Mouse (Mus musculus) layer of hippocampus, postnatal 36 days (tissue): ENCODE measurements around the gene Olfr1386. TPM values are rescaled to one million over a fixed set of nuclear protein-coding genes. Genes with fewer than 3 reads are reported as not detected.
A peak's percentile ranks its signal among the peaks of the same experiment; 100 is the strongest.
"Not testable (repeated sequence)": the region's sequence is repeated elsewhere in the genome, so short reads cannot be mapped to it uniquely, and the experiment has no call there.

ENCODE experiments used
- DNase-seq, 2 experiments: peaks; one replicate each; pipeline ENCODE4 v3.0.0; 2022
- total RNA-seq, 2 experiments: library from RNA; stranded (reverse); gene quantifications; 2 replicates each; pipeline ENCODE4 v1.2.3; 2021

The Olfr1386 gene
- not detected for total RNA-seq

DNA sequence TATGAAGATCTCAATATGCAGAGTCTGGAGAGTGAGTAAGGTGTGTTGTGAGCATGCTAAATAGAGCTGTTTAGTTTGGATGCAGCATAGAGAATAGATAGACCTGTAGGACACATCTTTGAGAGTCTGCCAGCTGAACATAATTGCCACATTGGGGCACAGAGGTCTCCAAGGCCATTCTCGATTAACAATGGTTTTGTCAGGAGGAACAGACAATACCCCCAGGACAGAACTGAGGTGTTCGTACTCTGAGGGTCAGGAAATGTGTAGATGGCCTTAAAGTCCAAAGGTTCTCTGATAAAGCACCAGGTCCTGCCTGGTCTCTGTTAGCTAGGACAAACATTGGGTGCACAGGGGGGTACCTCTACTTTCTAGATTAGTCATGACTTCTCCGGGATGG is at the start of gene Olfr1386:
TSS of gene Olfr1386 (plus strand) at position 301 of the 400 bp plus-strand sequence.
- not testable (repeated sequence) for DNase-seq

DNA sequence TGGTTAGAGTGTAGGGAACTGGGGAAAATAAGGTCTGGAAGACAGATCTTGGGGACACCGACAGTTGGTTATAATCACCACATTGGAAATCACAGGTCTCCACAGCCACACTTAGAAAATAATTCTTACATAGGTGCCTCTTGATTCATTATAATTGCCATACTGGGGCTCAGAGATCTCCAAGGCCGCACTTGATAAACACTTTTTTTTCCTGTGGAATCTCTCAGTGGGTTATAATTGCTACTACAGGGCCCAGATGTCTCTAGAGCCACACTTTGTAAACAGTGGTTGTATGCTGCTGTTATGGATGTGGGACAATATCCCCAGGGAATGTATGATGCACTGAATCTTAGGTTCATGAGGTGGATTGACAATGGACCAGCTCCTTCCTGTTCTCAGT is 42.1 kb upstream of the Olfr1386 start, which contains the start of gene Olfr1389:
TSS of gene Olfr1389 (plus strand) at position 301 of the 400 bp plus-strand sequence.
- no peak for DNase-seq

DNA sequence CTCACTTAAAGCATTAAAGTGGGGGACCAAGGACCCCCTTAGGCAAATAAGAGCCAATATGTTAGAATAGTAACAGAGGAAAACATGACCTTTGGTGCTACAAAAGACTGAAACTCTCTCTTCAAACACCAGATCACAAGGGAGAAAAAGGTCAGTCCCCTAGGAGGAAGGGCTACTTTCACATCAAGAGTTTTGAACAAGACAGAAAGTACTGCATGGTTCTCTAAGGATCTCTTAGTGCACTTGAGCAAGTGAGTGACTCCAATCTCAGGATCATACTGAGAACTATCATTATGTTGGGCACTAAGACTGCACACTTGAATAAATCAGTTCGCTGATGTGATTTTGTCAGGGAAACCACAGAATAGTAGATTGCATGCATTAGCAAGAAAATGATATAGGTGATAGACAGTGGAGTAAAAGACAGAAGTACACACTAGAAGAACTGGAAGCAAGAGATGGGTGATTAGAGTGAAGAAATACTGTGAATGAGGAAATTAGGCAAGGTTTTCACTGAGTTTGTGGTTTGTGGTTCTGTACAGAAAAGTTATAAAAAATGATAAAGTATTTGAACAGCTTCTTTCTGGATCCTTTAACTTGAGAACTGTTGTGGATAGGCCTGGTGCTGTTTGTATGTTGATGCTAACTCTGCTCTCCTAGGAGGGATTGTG is 39.5 kb upstream of the Olfr1386 start:
- DNase-seq = no peak

DNA sequence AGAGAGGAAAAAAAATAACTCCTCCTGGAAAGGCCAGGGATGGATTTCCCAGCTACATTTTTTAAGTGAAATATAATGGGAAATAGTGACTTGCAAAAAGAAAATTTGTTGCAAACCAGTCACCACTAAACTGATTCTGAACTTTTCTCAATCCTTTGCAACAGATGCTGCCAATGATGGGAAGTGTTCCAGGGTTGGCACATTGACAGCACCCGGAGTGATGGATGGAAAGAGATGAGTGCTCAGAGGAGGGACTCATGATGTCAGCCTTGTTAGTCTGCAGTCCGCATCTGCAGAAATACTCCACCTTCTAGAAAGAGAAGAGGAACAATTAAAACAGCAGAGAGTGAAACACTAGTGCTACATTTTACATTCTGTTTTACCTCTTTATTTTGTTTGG is 35.2 kb upstream of the Olfr1386 start:
- DNase-seq = peak; percentile 9 to 24

DNA sequence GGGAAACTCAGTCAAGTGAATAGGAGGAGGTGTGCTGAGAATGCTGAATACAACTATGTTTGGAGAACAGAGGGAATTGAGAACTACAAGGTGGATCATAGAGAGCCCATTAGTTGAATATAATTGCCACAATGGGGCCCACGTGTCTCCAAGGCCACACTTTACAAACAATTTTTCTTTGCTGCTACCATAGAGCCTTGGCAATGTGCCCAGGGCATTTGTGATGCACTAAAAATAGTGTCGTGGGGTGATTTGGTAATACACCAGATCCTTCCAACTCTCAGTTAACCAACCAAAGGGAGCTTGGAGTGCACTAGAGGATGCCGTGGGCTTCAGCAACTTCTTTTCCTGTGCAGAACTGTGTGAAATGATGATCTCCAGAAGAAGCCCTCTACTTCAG is 28.4 kb upstream of the Olfr1386 start, which contains the start of gene Olfr1388:
TSS of gene Olfr1388 (plus strand) at position 214 of the 400 bp plus-strand sequence.
- no peak for DNase-seq

DNA sequence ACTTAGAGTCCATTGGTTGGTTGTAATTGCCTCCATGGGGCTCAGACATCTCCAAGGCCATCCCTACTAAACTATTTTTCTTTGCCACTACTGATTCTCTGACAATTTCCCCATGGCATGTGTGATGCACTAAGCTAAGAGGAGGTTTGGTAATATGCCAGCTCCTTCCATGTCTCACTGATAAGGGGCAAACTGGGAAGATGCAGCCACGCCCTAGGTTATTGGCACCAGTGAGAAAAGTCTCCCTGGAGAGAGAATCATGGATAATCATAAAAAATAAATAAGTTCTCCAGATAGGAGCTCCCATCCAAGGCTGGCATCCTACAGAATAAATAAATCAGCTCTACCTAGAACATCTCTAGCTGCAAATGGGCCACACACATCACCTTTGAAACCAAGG is 9.8 kb upstream of the Olfr1386 start, which contains the start of gene Olfr1387:
TSS of gene Olfr1387 (plus strand) at position 301 of the 400 bp plus-strand sequence.
- DNase-seq = no peak

DNA sequence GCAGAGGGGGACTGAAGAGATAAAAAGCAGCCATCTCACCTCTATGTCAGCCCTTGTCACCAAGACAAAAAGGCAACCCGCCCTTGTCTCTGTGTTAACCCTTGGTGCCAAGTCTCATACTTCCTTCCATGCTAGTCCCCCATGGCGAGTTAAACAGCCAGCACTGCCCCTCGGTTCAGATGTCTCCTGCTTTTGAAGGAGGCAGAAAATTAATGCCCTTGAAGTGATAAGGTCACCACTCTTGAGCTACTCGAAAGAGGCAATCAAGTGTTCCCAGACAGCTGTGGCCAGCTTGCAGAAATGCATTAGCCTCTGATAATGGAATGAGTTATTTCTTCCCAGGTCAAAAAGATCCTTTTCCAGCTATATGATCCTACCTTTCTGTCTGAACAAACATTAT is 21.1 kb downstream of the Olfr1386 start:
- DNase-seq = no peak

DNA sequence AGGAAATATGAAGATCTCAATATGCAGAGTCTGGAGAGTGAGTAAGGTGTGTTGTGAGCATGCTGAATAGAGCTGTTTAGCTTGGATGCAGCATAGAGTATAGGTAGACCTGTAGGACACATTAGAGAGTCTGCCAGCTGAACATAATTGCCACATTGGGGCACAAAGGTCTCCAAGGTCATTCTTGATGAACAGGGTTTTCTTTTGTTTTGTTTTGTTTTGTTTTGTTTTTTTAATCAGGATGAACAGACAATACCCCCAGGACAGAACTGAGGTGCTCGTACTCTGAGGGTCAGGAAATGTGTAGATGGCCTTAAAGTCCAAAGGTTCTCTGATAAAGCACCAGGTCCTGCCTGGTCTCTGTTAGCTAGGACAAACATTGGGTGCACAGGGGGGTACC is 23.9 kb downstream of the Olfr1386 start, which contains the start of gene Olfr1385:
TSS of gene Olfr1385 (plus strand) at position 301 of the 400 bp plus-strand sequence.
- not testable (repeated sequence) for DNase-seq

DNA sequence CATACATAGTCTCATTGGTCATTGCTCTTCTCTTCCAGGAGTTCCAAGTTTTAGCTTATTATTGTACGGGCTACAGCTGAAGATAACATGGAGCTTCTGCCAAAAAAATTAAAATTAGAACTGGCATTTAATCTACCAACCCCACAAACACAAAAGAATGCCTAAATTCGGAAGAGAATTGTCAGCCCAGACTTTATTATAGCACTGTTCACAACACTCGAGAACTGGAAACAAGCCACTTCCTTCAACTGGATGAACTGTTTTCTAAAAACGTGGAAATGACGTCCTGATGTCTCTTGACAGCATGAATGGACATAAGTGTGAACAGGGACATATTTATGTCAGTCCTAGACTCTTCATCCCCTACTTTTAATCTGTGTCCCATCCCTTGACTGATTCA is 53.2 kb downstream of the Olfr1386 start:
- DNase-seq = no peak

DNA sequence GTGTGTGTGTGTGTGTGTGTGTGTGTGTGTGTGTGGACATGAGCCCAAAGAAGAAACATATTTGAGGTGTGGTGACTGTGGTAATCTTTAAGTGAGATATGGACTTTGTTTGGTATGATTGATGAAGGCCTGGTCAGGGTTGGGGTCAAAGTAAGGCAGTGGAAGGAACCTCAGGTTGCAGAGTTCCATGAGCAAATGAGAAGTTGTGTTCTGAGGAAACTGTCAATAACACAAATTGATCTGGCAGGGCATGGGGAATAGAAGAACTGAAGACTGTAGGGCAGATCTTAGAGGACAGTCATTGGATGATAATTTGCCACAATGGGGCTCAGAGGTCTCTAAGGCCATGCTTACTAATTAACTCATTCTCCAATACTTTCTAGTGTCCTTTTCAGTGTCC is 54.5 kb downstream of the Olfr1386 start, which contains the start of gene Olfr1383:
TSS of gene Olfr1383 (plus strand) at position 301 of the 400 bp plus-strand sequence.
- DNase-seq = no peak

Other genes with a start within 250 kb of the Olfr1386 start
- gene Mgat1, start 220.9 kb upstream of the Olfr1386 start, total RNA-seq = 10 to 100 TPM; 52.0 to 54.4 TPM
- gene Olfr1393, start 186.7 kb upstream of the Olfr1386 start, total RNA-seq = not detected
- not detected for gene Olfr1392, start 179.8 kb upstream of the Olfr1386 start, total RNA-seq
- gene Olfr10, start 160.3 kb upstream of the Olfr1386 start, total RNA-seq = not detected
- not detected for gene Olfr1391, start 142.3 kb upstream of the Olfr1386 start, total RNA-seq
- not detected for gene Olfr1390, start 129.9 kb upstream of the Olfr1386 start, total RNA-seq
- gene Olfr1389, start 42.0 kb upstream of the Olfr1386 start, total RNA-seq = not detected
- gene Olfr1388, start 28.4 kb upstream of the Olfr1386 start, total RNA-seq = under 1 TPM; 0.45 to 0.46 TPM
- gene Olfr1387, start 9.7 kb upstream of the Olfr1386 start, total RNA-seq = not detected
- gene Olfr1385, start 24.0 kb downstream of the Olfr1386 start, total RNA-seq = not detected
- gene Olfr1384, start 41.7 kb downstream of the Olfr1386 start, total RNA-seq = not detected
- gene Olfr1383, start 54.6 kb downstream of the Olfr1386 start, total RNA-seq = not detected
- not detected for gene Olfr1382, start 63.2 kb downstream of the Olfr1386 start, total RNA-seq
- gene Olfr1381, start 78.4 kb downstream of the Olfr1386 start, total RNA-seq = not detected
- gene Olfr1380, start 91.8 kb downstream of the Olfr1386 start, total RNA-seq = not detected
- gene Flt4, start 144.2 kb downstream of the Olfr1386 start, total RNA-seq = 1 to 10 TPM; 1.8 to 2.4 TPM
- gene Scgb3a1, start 198.6 kb downstream of the Olfr1386 start, total RNA-seq = not detected
- gene Cnot6, start 247.7 kb downstream of the Olfr1386 start, total RNA-seq = 10 to 100 TPM; 49.4 to 55.8 TPM